Mouse (Mus musculus): ENCODE results near the gene Plpp7. TPM values are rescaled to one million over a fixed set of nuclear protein-coding genes. Genes with fewer than 3 reads are reported as not detected.

Plpp7 gene
- polyA plus RNA-seq, 1 experiment, result not detected

DNA sequence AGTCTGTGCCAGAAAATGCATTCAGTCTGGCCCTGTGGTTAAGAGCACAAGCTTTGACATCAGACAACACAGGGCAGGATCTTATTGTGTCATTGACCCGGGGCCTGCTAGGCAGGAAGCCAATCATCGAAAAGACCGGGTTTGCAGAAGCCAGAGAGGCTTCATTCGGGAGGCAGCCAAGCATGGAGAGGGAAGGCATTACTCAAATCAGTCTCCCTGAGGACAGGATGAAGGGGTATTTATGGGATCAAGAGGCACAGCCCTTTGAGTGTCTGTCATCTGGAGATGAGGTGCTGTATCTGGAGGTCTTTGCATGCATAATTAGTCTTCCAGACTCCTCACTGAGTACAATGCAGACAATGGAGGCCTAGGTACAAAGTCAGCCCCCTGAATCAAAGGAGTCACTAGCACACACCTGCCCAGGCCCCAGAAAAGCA lies 45.2 kb downstream of the Plpp7 start:
- Histone ChIP-seq H3K4me1 (ENCODE audit: control insufficient read depth, insufficient read depth, low read length) (peaks cover 1% of the 10 kb centered on the region; the same call in 1 of the 2 replicates), H3K27ac (ENCODE audit: control insufficient read depth, insufficient read depth, low read depth, low read length, poor library complexity) (no peak overlapping the region), H3K4me3 (replicated peaks; ENCODE audit: control insufficient read depth, low read depth, low read length) (no peak overlapping the region)
- 46% methylated on average over 4 of the region's 4 CpGs for WGBS
- no peak for TF ChIP-seq CTCF (IDR thresholded peaks at IDR 0.05; ENCODE audit: control insufficient read depth, insufficient read depth, low read length)
- no peak for TF ChIP-seq POLR2A (IDR thresholded peaks at IDR 0.05; ENCODE audit: borderline replicate concordance, control insufficient read depth, low read depth, low read length)

DNA sequence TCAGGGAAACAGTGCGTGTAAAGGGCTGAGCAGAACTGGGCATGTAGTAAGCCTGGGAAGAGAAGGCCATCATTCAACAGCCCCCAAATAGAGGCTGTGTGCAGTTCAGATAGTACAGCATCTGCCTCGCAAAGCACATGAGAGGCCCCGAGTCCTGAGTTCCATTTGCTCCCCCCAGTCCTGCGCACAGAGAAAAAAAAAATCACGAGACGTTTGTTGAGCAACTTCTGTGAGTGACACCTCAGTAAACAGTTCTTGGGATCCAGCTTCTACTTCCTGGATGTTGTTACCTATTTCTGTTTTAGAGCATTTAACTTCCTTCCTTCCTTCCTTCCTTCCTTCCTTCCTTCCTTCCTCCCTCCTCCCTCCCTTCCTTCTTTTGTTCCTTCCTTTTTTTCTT lies 46.3 kb downstream of the Plpp7 start:
- peaks cover 1% of the 10 kb centered on the region; the same call in 1 of the 2 replicates for H3K4me1 ChIP-seq (ENCODE audit: control insufficient read depth, insufficient read depth, low read length)
- no peak overlapping the region for H3K27ac ChIP-seq (ENCODE audit: control insufficient read depth, insufficient read depth, low read depth, low read length, poor library complexity)
- no peak overlapping the region for H3K4me3 ChIP-seq (replicated peaks; ENCODE audit: control insufficient read depth, low read depth, low read length)
- no peak for TF ChIP-seq CTCF (IDR thresholded peaks at IDR 0.05; ENCODE audit: control insufficient read depth, insufficient read depth, low read length)
- WGBS, result 60% methylated on average over 6 of the region's 6 CpGs

- peaks cover 1% of the 10 kb centered on the region; the same call in 1 of the 2 replicates for H3K4me1 ChIP-seq (ENCODE audit: control insufficient read depth, insufficient read depth, low read length)
- TF ChIP-seq POLR2A (IDR thresholded peaks at IDR 0.05; ENCODE audit: borderline replicate concordance, control insufficient read depth, low read depth, low read length) (no peak), CTCF (IDR thresholded peaks at IDR 0.05; ENCODE audit: control insufficient read depth, insufficient read depth, low read length) (no peak)
- 66% methylated on average over 6 of the region's 6 CpGs for WGBS
- no peak overlapping the region for H3K27ac ChIP-seq (ENCODE audit: control insufficient read depth, insufficient read depth, low read depth, low read length, poor library complexity)
- no peak overlapping the region for H3K4me3 ChIP-seq (replicated peaks; ENCODE audit: control insufficient read depth, low read depth, low read length)
Measured at GRCm38 (mm10) chr2:32142368-32142767, 47.0 kb downstream of the Plpp7 start.

- Histone ChIP-seq H3K4me1 (ENCODE audit: control insufficient read depth, insufficient read depth, low read length) (peaks cover 2% of the 10 kb centered on the region), H3K27ac (ENCODE audit: control insufficient read depth, insufficient read depth, low read depth, low read length, poor library complexity) (no peak overlapping the region)
- 36% methylated on average over 5 of the region's 5 CpGs for WGBS
Measured at GRCm38 (mm10) chr2:32144633-32145032, 49.3 kb downstream of the Plpp7 start.

DNA sequence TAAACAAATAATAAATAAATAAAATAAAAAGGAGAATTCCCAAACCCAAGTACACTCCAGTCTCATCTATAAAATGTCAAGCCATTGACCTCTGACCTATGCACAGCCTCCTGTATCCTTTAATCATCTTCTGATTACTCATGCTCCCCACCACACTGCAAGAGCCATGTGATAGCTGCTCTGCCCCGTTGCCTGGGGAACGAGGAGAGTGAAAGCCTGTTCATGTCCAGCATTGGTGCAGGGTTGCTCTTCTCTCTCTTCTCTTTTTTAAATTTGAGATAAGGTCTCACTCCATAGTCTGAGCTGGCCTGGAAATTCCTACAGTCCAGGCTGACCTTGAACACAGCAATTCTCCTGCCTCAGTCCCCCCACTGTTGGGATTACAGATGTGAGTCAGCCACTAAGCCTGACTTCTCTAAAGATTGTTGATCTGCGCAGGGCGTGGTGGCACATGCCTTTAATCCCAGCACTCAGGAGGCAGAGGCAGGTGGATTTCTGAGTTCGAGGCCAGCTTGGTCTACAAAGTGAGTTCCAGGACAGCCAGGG lies 51.4 kb downstream of the Plpp7 start:
- H3K27ac ChIP-seq (ENCODE audit: control insufficient read depth, insufficient read depth, low read depth, low read length, poor library complexity), result no peak overlapping the region
- H3K4me1 ChIP-seq (ENCODE audit: control insufficient read depth, insufficient read depth, low read length), result peaks cover 1% of the 10 kb centered on the region; the same call in 1 of the 2 replicates
- no peak for TF ChIP-seq CTCF (IDR thresholded peaks at IDR 0.05; ENCODE audit: control insufficient read depth, insufficient read depth, low read length)
- TF ChIP-seq POLR2A (IDR thresholded peaks at IDR 0.05; ENCODE audit: borderline replicate concordance, control insufficient read depth, low read depth, low read length), result no peak
- 69% methylated on average over 5 of the region's 5 CpGs for WGBS
- H3K4me3 ChIP-seq (replicated peaks; ENCODE audit: control insufficient read depth, low read depth, low read length), result no peak overlapping the region

More at GRCm38 (mm10) chr2:32144633-32145032, 49.3 kb downstream of the Plpp7 start:
- no peak overlapping the region for H3K4me3 ChIP-seq (replicated peaks; ENCODE audit: control insufficient read depth, low read depth, low read length)
- TF ChIP-seq POLR2A (IDR thresholded peaks at IDR 0.05; ENCODE audit: borderline replicate concordance, control insufficient read depth, low read depth, low read length), result no peak
- TF ChIP-seq CTCF (IDR thresholded peaks at IDR 0.05; ENCODE audit: control insufficient read depth, insufficient read depth, low read length), result no peak

- TF ChIP-seq POLR2A (IDR thresholded peaks at IDR 0.05; ENCODE audit: borderline replicate concordance, control insufficient read depth, low read depth, low read length) (no peak), CTCF (IDR thresholded peaks at IDR 0.05; ENCODE audit: control insufficient read depth, insufficient read depth, low read length) (no peak)
- Histone ChIP-seq H3K4me3 (replicated peaks; ENCODE audit: control insufficient read depth, low read depth, low read length) (no peak overlapping the region), H3K27ac (ENCODE audit: control insufficient read depth, insufficient read depth, low read depth, low read length, poor library complexity) (no peak overlapping the region), H3K4me1 (ENCODE audit: control insufficient read depth, insufficient read depth, low read length) (peaks cover 3% of the 10 kb centered on the region)
- 69% methylated on average over 1 of the region's 1 CpGs for WGBS
Measured at GRCm38 (mm10) chr2:32150135-32150534, 54.8 kb downstream of the Plpp7 start.

GRCm38 (mm10) chr2:32150562-32150923 lies 55.2 kb downstream of the Plpp7 start:
- peak overlapping the region; percentile 64 for H3K4me3 ChIP-seq (replicated peaks; ENCODE audit: control insufficient read depth, low read depth, low read length)
- H3K27ac ChIP-seq (ENCODE audit: control insufficient read depth, insufficient read depth, low read depth, low read length, poor library complexity), result peak overlapping the region; percentile 16; the same call in 1 of the 2 replicates
- TF ChIP-seq CTCF (IDR thresholded peaks at IDR 0.05; ENCODE audit: control insufficient read depth, insufficient read depth, low read length) (no peak), POLR2A (IDR thresholded peaks at IDR 0.05; ENCODE audit: borderline replicate concordance, control insufficient read depth, low read depth, low read length) (no peak)
- 5% methylated on average over 7 of the region's 7 CpGs for WGBS
- H3K4me1 ChIP-seq (ENCODE audit: control insufficient read depth, insufficient read depth, low read length), result peaks cover 3% of the 10 kb centered on the region

- peak within 1 kb of the TSS; percentile 78 for H3K4me3 ChIP-seq (replicated peaks; ENCODE audit: control insufficient read depth, low read depth, low read length)
- peaks cover 4% of the 10 kb centered on the region for H3K4me1 ChIP-seq (ENCODE audit: control insufficient read depth, insufficient read depth, low read length)
- peak within 1 kb of the TSS; percentile 96 for H3K27ac ChIP-seq (ENCODE audit: control insufficient read depth, insufficient read depth, low read depth, low read length, poor library complexity)
- 3% methylated on average over 98 of the region's 117 CpGs for WGBS
- TF ChIP-seq POLR2A (IDR thresholded peaks at IDR 0.05; ENCODE audit: borderline replicate concordance, control insufficient read depth, low read depth, low read length) (peak; percentile 40; the same call in 1 of the 2 replicates), CTCF (IDR thresholded peaks at IDR 0.05; ENCODE audit: control insufficient read depth, insufficient read depth, low read length) (no peak)
Measured at GRCm38 (mm10) chr2:32150924-32151659, 55.8 kb downstream of the Plpp7 start, which contains the start of gene Prrc2b. Gene Prrc2b (plus strand): TSS chr2:32151082.

All from bone marrow, adult 2 months (tissue).